ENCODE assay signal across 10 mouse cellular contexts in genomic region chr1:134095721-134096120, GRCm38 (mm10). TPM values are rescaled to one million over a fixed set of nuclear protein-coding genes. Genes with fewer than 3 reads are reported as not detected.
DNase-seq lines count a peak whose midpoint lies in the region; ATAC-seq lines count a peak whose summit lies in the region.
"Had no signal": no experiment of that assay in that cellular context is flagged by ENCODE, and none has a peak within 500 bp of the region (broad histone marks: within the 10 kb centered on the region; RNA-seq: fewer than 3 reads in every experiment).

No protein-coding gene starts in this region.

- H3K4me1 ChIP-seq in lung, embryonic 15.5 days: peaks cover 80% of the 10 kb centered on the region
- peaks cover 67% of the 10 kb centered on the region for H3K4me1 ChIP-seq in intestine, embryonic 15.5 days (replicated peaks)
- H3K4me1 ChIP-seq in neural tube, embryonic 15.5 days: peaks cover 56% of the 10 kb centered on the region

- H3K9me3 ChIP-seq in lung, embryonic 15.5 days: no peaks in the 10 kb centered on the region
- H3K9me3 ChIP-seq in intestine, embryonic 15.5 days: no peaks in the 10 kb centered on the region
- no peaks in the 10 kb centered on the region for H3K9me3 ChIP-seq in neural tube, embryonic 15.5 days (replicated peaks)

- no peak for ATAC-seq in lung, embryonic 15.5 days (ENCODE audit: borderline replicate concordance, extremely low read depth, low FRiP score, low TSS enrichment)
- ATAC-seq in intestine, embryonic 15.5 days: no peak
- no peak for ATAC-seq in neural tube, embryonic 15.5 days (ENCODE audit: low FRiP score)

- H3K27ac ChIP-seq in lung, embryonic 15.5 days: peak overlapping the region; percentile 96
- H3K27ac ChIP-seq in intestine, embryonic 15.5 days: peak overlapping the region; percentile 93
- H3K27ac ChIP-seq in neural tube, embryonic 15.5 days (replicated peaks): peak overlapping the region; percentile 60; the same call in 1 of the 2 replicates

- peak overlapping the region; percentile 29 for H3K4me2 ChIP-seq in lung, embryonic 15.5 days
- 0 out of 2 replicates have a peak overlapping the region, but pooled peaks have one; percentile 10 for H3K4me2 ChIP-seq in intestine, embryonic 15.5 days (replicated peaks)
- H3K4me2 ChIP-seq in neural tube, embryonic 15.5 days: peak overlapping the region; percentile 5; the same call in 1 of the 2 replicates

- no peak overlapping the region for H3K9ac ChIP-seq in lung, embryonic 15.5 days
- no peak overlapping the region for H3K9ac ChIP-seq in intestine, embryonic 15.5 days
- H3K9ac ChIP-seq in neural tube, embryonic 15.5 days (replicated peaks): no peak overlapping the region

- H3K27me3 ChIP-seq in lung, embryonic 15.5 days: no peaks in the 10 kb centered on the region
- no peaks in the 10 kb centered on the region for H3K27me3 ChIP-seq in intestine, embryonic 15.5 days (replicated peaks)
- no peaks in the 10 kb centered on the region for H3K27me3 ChIP-seq in neural tube, embryonic 15.5 days (replicated peaks)

- H3K36me3 ChIP-seq in lung, embryonic 15.5 days: no peaks in the 10 kb centered on the region
- no peaks in the 10 kb centered on the region for H3K36me3 ChIP-seq in intestine, embryonic 15.5 days
- H3K36me3 ChIP-seq in neural tube, embryonic 15.5 days: no peaks in the 10 kb centered on the region

- H3K4me3 ChIP-seq in lung, embryonic 15.5 days: no peak overlapping the region
- no peak overlapping the region for H3K4me3 ChIP-seq in intestine, embryonic 15.5 days (replicated peaks)
- no peak overlapping the region for H3K4me3 ChIP-seq in neural tube, embryonic 15.5 days (replicated peaks)

- peak; percentile 16 for DNase-seq in cerebellum, adult 11-12 months
- DNase-seq in cerebellum, postnatal 4 days (ENCODE audit: low spot score in 2 of 2): no peak
- no peak for DNase-seq in lung, postnatal 25 days (ENCODE audit: low spot score)
- DNase-seq in right cerebral cortex, postnatal 25 days: no peak
- no peak for DNase-seq in urinary bladder, postnatal 10 days (ENCODE audit: low spot score)
- DNase-seq: cerebellum, adult 11 months; layer of hippocampus, adult 9-11 months had no signal

- 80% methylated on average over 4 of the region's 4 CpGs for WGBS in lung, embryonic 15.5 days
- 79% methylated on average over 4 of the region's 4 CpGs for WGBS in intestine, embryonic 15.5 days
- WGBS in neural tube, embryonic 15.5 days: 73% methylated on average over 4 of the region's 4 CpGs

RNA-seq across cellular contexts. Expression of gene Chit1, which starts 15.3 kb away (rescaled TPM):
- 0.19 and 0.35 TPM in 2 replicates for polyA plus RNA-seq in lung, embryonic 15.5 days (2015; fragmentation: Nextera tagmentation; extraction: Ambion mirVana)
- not detected in 2 replicates for polyA plus RNA-seq in intestine, embryonic 15.5 days (2015; fragmentation: Nextera tagmentation; extraction: Ambion mirVana)
- polyA plus RNA-seq in neural tube, embryonic 15.5 days (2015; fragmentation: Nextera tagmentation; extraction: Ambion mirVana): 0.87 and 0.89 TPM in 2 replicates

RNA-seq across cellular contexts. Expression of gene Btg2, which starts 16.8 kb away (rescaled TPM):
- polyA plus RNA-seq in lung, embryonic 15.5 days (2015; fragmentation: Nextera tagmentation; extraction: Ambion mirVana): 111 and 115 TPM in 2 replicates
- polyA plus RNA-seq in intestine, embryonic 15.5 days (2015; fragmentation: Nextera tagmentation; extraction: Ambion mirVana): 41.0 and 41.3 TPM in 2 replicates
- polyA plus RNA-seq in neural tube, embryonic 15.5 days (2015; fragmentation: Nextera tagmentation; extraction: Ambion mirVana): 20.6 and 29.3 TPM in 2 replicates

RNA-seq across cellular contexts. Expression of gene Fmod, which starts 58.7 kb away (rescaled TPM):
- polyA plus RNA-seq in lung, embryonic 15.5 days (2015; fragmentation: Nextera tagmentation; extraction: Ambion mirVana): 193 and 195 TPM in 2 replicates
- polyA plus RNA-seq in intestine, embryonic 15.5 days (2015; fragmentation: Nextera tagmentation; extraction: Ambion mirVana): 8.5 and 9.2 TPM in 2 replicates
- polyA plus RNA-seq in neural tube, embryonic 15.5 days (2015; fragmentation: Nextera tagmentation; extraction: Ambion mirVana): 14.5 and 14.6 TPM in 2 replicates

Comparison
In these comparisons a context has a peak if more than half of its experiments do, and no peak if none do; other contexts are left out.
1. RNA of gene Fmod, which starts 58.7 kb away (polyA plus RNA-seq): 193 to 195 TPM in lung, embryonic 15.5 days; 14.5 to 14.6 TPM in neural tube, embryonic 15.5 days and 8.5 to 9.2 TPM in intestine, embryonic 15.5 days; every median in the first group is over 10 times any median in the second.
2. Peak in every context shown above with its lines, with median percentiles within 50 percentile points of each other: H3K27ac ChIP-seq and H3K4me2 ChIP-seq.